Mouse (Mus musculus) forebrain, embryonic 14.5 days (tissue): ENCODE results near the gene Urb1. TPM values are rescaled to one million over a fixed set of nuclear protein-coding genes. Genes with fewer than 3 reads are reported as not detected.
A peak's percentile ranks its signal among the peaks of the same experiment; 100 is the strongest.

Experiments used
- ATAC-seq: fragments of 200-750 bp; cut with Nextera tagmentation; 2 replicates; pipeline ENCODE4 v1.8.0; 2017; ENCODE audit warnings: mild to moderate bottlenecking, moderate library complexity
- DNase-seq: peaks from one replicate; pipeline ENCODE4 v3.0.0-alpha.2; 2015; ENCODE audit warnings: low spot score
- H3K27ac ChIP-seq: fragments of 300-500 bp; sonication (generic); 2 replicates; pipeline ENCODE4 v1.5.1; 2014; ENCODE audit warnings: low read depth, mild to moderate bottlenecking, control low read depth, low read length, moderate library complexity
- H3K27me3 ChIP-seq: fragments of 300-500 bp; sonication (generic); replicated peaks from 2 replicates; pipeline ENCODE4 v1.6.1; 2014; ENCODE audit warnings: low read length, control low read depth, mixed read lengths; ENCODE audit not compliant: control insufficient read depth, insufficient read depth
- H3K36me3 ChIP-seq: fragments of 300-500 bp; sonication (generic); 2 replicates; pipeline ENCODE4 v1.6.1; 2014; ENCODE audit warnings: low read length, control low read depth; ENCODE audit not compliant: control insufficient read depth, insufficient read depth
- H3K4me1 ChIP-seq: fragments of 300-500 bp; sonication (generic); 2 replicates; pipeline ENCODE4 v1.6.1; 2014; ENCODE audit warnings: antibody characterized with exemption, low read length, control low read depth; ENCODE audit not compliant: control insufficient read depth, insufficient read depth
- H3K4me2 ChIP-seq: fragments of 300-500 bp; sonication (generic); 2 replicates; pipeline ENCODE4 v1.6.1; 2014; ENCODE audit warnings: mild to moderate bottlenecking, control low read depth, low read length
- H3K4me3 ChIP-seq: fragments of 300-500 bp; sonication (generic); 2 replicates; pipeline ENCODE4 v1.5.1; 2014; ENCODE audit warnings: low read depth, low read length, control low read depth
- H3K9ac ChIP-seq: fragments of 300-500 bp; sonication (generic); 2 replicates; pipeline ENCODE4 v1.6.1; 2014; ENCODE audit warnings: mild to moderate bottlenecking, low read length, control low read depth, moderate library complexity
- H3K9me3 ChIP-seq: fragments of 300-500 bp; sonication (generic); replicated peaks from 2 replicates; pipeline ENCODE4 v1.6.1; 2016; ENCODE audit warnings: low read length, control low read depth, mixed read lengths; ENCODE audit not compliant: control insufficient read depth
- WGBS: fragments of 180-500 bp; shearing (Covaris S2); extraction: QIAGEN DNeasy Blood & Tissue Kit; methylation state at CpG from one replicate; pipeline ENCODE4 v1.1.7; 2014; 5-methylcytosine and 5-hydroxymethylcytosine counted together
- polyA plus RNA-seq: library from polyadenylated mRNA; unstranded; fragments of >200 nt; fragmentation: Nextera tagmentation; extraction: Ambion mirVana; gene quantifications from 2 replicates; pipeline ENCODE4 v1.2.1, GENCODE M21; 2014

Gene Urb1
- 7.0 and 9.7 TPM in 2 replicates for polyA plus RNA-seq

DNA sequence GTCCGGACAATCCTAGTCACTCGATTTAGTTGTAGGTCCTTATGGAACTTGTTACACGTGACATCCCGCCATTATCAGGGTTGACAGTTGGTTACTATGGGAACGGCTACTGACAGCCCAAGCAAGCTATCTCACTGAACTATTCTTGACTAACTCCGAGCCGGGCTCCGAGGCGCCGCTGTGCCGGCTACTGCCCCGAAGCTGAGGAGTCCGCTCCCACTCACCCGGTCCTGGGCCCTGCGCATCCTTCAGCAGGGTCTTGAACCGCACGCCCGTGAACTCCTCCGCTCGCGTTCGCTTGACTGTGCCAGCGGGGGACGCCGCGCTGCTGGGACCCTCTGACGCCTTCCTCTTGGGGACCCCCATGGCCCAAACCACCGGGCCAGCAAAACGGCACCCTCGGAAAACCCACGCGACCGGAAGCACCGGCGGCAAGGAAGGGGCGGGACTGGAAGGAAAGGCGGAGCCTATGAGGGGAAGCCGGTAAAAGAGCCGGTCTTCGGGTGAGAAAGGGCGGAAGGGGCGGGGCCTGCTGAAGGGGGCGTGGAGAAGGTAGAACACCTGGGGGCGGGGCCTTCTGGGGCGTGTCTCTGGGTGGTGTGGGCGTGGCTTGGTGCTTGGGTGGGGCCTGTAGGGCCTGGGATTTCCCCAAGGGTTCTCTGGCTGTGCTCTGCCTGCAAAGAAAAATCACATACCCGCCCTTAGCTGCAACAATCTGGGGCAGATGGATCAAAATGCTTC, at the start of gene Urb1:
Gene Urb1, minus strand, starts transcription at position 439 of the 741 bp plus-strand sequence.
- DNase-seq (peak; percentile 97), ATAC-seq (peak; percentile 94)
- Histone ChIP-seq H3K4me1 (peaks cover 8% of the 10 kb centered on the region; the same call in 1 of the 2 replicates), H3K9me3 (no peaks in the 10 kb centered on the region), H3K9ac (peak within 1 kb of the TSS; percentile 66), H3K27me3 (no peaks in the 10 kb centered on the region), H3K4me2 (peak within 1 kb of the TSS; percentile 71), H3K27ac (peak within 1 kb of the TSS; percentile 55; the same call in 1 of the 2 replicates), H3K36me3 (peaks cover 4% of the 10 kb centered on the region), H3K4me3 (peak within 1 kb of the TSS; percentile 63)
- WGBS, result 1% methylated on average over 47 of the region's 47 CpGs

DNA sequence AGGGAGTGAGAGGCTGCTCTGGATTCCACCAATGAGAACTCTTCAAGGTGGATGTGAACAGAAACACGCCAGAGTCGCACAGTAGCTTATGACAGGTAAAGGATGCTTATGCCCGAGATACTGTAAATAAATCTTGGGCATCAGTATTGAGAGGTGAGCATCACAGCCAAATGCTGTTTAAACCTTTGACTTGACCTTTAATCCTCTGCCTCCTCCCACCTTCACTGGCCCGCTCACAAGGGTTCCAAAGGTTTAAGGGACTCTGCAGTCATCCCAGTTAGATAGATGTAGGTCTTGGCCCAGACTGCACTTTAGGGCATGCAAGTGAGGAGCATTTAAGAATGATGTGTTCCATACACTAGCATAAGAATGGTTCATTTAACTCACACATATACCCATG, 48.0 kb upstream of the Urb1 start:
- no peak overlapping the region for H3K4me2 ChIP-seq
- no peak overlapping the region for H3K27ac ChIP-seq
- H3K4me1 ChIP-seq, result no peaks in the 10 kb centered on the region
- H3K36me3 ChIP-seq, result no peaks in the 10 kb centered on the region
- H3K4me3 ChIP-seq, result no peak overlapping the region
- no peaks in the 10 kb centered on the region for H3K9me3 ChIP-seq
- no peak for DNase-seq
- no peaks in the 10 kb centered on the region for H3K27me3 ChIP-seq
- no peak for ATAC-seq
- H3K9ac ChIP-seq, result no peak overlapping the region
- WGBS, result 88% methylated on average over 4 of the region's 4 CpGs

DNA sequence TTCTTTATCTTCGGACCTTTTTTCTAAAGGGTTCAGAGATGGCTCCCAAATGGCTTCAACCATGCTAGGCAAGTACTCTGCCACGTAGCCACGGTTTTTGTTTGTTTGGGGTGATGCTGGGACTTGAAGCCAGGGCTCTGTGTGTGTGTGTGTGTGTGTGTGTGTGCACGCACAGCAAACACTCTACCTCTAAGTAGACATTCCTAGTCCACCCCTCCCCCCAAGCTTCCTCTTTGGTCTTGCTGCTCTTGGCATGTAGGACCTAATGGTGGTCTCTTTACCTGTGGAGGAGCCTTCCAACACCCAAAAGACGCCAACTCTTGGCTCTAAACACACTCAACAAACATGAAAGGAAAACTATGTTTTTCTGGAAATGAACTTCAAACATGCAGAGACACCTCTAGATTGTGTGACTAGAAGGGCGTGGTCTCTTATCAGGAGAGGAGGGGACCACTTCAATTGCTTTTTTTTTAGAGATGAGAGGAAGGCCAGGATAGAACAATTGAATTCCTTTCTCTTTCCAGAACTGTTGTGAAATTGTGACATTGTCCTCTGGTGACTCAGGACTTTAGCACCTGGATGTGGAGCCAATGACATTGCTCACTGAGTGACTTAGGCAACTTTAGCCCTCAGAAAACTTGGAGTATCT, 46.5 kb upstream of the Urb1 start:
- no peak overlapping the region for H3K4me3 ChIP-seq
- no peaks in the 10 kb centered on the region for H3K36me3 ChIP-seq
- no peak overlapping the region for H3K9ac ChIP-seq
- H3K27ac ChIP-seq, result no peak overlapping the region
- no peaks in the 10 kb centered on the region for H3K27me3 ChIP-seq
- H3K9me3 ChIP-seq, result no peaks in the 10 kb centered on the region
- DNase-seq, result no peak
- H3K4me1 ChIP-seq, result no peaks in the 10 kb centered on the region
- no peak overlapping the region for H3K4me2 ChIP-seq
- WGBS, result 89% methylated on average over 6 of the region's 6 CpGs
- no peak for ATAC-seq

DNA sequence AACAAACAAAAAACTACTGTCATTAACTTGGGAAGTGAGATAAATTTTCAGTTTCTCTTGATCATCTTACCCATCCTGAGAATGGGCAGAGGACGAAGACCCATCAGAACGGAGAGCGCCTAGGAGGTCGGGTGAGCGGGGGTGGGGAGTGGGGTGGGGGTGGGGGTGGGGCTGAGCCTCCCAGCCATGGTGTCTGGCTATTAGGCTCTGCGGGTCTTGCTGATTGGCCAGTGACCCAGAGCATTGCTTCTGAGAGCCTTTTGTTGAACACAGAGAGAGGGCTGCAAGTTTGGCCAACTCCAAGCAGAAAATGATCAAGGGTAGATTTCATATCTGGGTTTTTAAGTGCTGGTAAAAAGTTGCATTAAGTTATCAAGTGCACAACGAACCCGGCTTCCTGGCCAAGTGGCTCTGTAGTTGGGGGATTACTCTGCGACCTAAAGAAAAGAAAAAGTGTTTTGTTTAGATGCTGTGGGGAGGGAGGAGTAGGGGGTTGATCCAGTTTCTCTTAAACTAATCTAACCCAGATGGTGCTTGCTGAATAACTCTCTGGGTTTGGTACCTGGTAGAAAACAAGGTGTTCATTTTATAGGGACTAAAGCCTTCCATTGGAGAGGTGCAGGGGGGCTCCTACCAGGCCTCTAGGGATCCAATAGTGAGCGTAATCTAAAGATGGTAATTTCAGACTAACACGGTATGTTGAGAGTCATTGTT, 41.6 kb upstream of the Urb1 start:
- peaks cover 9% of the 10 kb centered on the region for H3K4me1 ChIP-seq
- WGBS, result 41% methylated on average over 11 of the region's 11 CpGs
- H3K36me3 ChIP-seq, result no peaks in the 10 kb centered on the region
- H3K4me3 ChIP-seq, result no peak overlapping the region
- H3K27ac ChIP-seq, result no peak overlapping the region
- H3K9ac ChIP-seq, result no peak overlapping the region
- DNase-seq (no peak), ATAC-seq (no peak)
- H3K27me3 ChIP-seq, result no peaks in the 10 kb centered on the region
- H3K9me3 ChIP-seq, result no peaks in the 10 kb centered on the region
- no peak overlapping the region for H3K4me2 ChIP-seq

DNA sequence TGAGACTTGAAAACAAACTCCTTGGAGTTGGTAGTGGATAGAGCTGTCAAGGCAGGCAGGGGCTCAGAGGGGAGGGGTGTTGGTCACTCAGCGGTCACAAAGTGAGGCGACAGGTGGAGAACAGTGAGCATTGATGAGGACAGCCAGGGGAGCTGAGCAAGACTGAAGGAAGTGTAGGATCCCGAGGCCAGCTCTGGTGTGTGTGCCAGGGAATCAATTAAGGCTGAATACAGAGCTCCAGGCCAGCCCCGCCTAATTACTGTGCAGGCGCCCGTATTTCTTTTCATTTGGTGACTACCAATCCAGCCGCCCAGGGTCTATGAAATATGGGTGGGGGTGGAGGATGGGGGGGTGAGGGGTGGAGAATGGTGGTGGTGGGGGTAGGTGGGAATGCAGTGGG, 40.7 kb upstream of the Urb1 start:
- Histone ChIP-seq H3K36me3 (no peaks in the 10 kb centered on the region), H3K27me3 (no peaks in the 10 kb centered on the region), H3K9ac (no peak overlapping the region), H3K4me1 (peaks cover 13% of the 10 kb centered on the region), H3K27ac (no peak overlapping the region), H3K4me3 (no peak overlapping the region), H3K4me2 (no peak overlapping the region), H3K9me3 (no peaks in the 10 kb centered on the region)
- 10% methylated on average over 7 of the region's 7 CpGs for WGBS
- ATAC-seq (peak; percentile 70), DNase-seq (peak; percentile 74)

DNA sequence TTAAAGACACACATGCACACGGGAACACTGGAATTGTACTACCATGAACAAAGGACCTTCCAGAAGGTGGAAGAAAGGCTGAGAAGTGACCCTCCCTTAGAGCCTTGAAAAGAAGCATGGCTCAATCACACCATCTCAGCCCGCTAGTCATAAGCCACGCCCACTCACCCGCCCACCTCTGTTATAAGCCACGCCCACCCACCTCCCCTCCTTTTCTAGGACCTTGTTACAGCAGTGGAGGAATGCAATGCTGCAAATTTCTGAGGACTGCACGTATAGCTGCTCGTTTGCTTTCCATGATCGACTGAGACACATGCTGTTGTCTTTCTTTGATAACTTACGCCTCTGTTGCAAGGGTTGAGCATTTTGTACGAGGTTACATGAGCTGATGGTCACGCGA, 39.0 kb upstream of the Urb1 start:
- peaks cover 18% of the 10 kb centered on the region for H3K4me1 ChIP-seq
- ATAC-seq (no peak), DNase-seq (no peak)
- H3K27ac ChIP-seq, result no peak overlapping the region
- H3K27me3 ChIP-seq, result no peaks in the 10 kb centered on the region
- no peaks in the 10 kb centered on the region for H3K9me3 ChIP-seq
- WGBS, result 45% methylated on average over 12 of the region's 12 CpGs
- no peaks in the 10 kb centered on the region for H3K36me3 ChIP-seq
- no peak overlapping the region for H3K4me2 ChIP-seq
- H3K9ac ChIP-seq, result no peak overlapping the region
- H3K4me3 ChIP-seq, result no peak overlapping the region

DNA sequence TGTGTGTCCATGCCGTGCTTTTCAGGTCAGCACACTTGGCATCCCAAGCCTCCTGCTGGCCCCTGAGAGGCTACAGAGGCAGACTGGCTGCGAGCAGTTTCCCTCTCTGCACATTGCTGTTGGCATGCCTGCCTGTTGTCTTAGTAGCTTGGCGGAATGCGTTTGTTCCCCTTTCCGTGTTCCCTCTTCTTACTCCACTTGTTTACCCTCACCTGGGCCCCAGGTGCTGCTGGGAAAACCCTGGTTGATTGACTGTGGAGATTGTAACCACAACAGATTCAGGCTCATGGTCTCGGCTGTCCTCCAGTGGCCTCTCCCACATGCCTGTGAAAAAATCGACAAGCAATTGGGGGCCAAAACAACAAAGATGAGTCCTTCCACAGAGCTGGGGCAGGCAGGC, 38.5 kb upstream of the Urb1 start:
- DNase-seq, result no peak
- no peak overlapping the region for H3K4me2 ChIP-seq
- no peaks in the 10 kb centered on the region for H3K36me3 ChIP-seq
- no peak overlapping the region for H3K27ac ChIP-seq
- peaks cover 19% of the 10 kb centered on the region for H3K4me1 ChIP-seq
- H3K9me3 ChIP-seq, result no peaks in the 10 kb centered on the region
- no peaks in the 10 kb centered on the region for H3K27me3 ChIP-seq
- no peak for ATAC-seq
- H3K4me3 ChIP-seq, result no peak overlapping the region
- WGBS, result 78% methylated on average over 7 of the region's 7 CpGs
- H3K9ac ChIP-seq, result no peak overlapping the region

DNA sequence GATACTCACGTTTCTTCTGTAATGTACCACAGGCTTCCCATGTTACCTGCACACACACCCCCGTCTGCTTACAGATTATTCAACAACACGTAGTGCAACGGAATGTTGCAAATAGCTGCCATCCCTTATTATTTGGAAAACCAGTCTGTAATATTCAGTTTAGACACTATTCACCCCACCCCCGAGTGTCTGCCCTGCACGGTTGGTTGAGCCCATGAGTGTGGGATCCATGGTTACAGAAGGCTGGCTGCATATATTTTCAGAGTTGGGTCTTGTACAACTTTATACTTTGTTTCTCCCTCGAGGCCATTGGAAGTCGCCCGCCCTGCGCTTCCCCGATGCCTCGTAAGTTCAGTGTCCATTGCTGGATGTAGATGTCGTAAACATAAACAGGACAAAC, 35.4 kb upstream of the Urb1 start:
- no peaks in the 10 kb centered on the region for H3K36me3 ChIP-seq
- H3K27me3 ChIP-seq, result no peaks in the 10 kb centered on the region
- peak overlapping the region; percentile 46; the same call in 1 of the 2 replicates for H3K27ac ChIP-seq
- 45% methylated on average over 13 of the region's 13 CpGs for WGBS
- H3K4me3 ChIP-seq, result no peak overlapping the region
- DNase-seq (peak; percentile 56), ATAC-seq (peak; percentile 47; the same call in 1 of the 2 replicates)
- H3K9me3 ChIP-seq, result no peaks in the 10 kb centered on the region
- peak overlapping the region; percentile 12; the same call in 1 of the 2 replicates for H3K4me2 ChIP-seq
- H3K4me1 ChIP-seq, result peaks cover 26% of the 10 kb centered on the region
- no peak overlapping the region for H3K9ac ChIP-seq
